Mouse (Mus musculus) ES-E14 (cell line): Measurements from ENCODE around the gene Cpz.

Experiments
- HCFC1 ChIP-seq: IDR thresholded peaks from 2 replicates; pipeline ENCODE4 v1.6.1; 2012; ENCODE audit warnings: low read length, inconsistent platforms, borderline replicate concordance; ENCODE audit not compliant: insufficient read depth
- ZC3H11A ChIP-seq: IDR thresholded peaks from 2 replicates; pipeline ENCODE4 v1.6.1; 2012; ENCODE audit warnings: low read depth, mild to moderate bottlenecking, inconsistent platforms, low read length, borderline replicate concordance

DNA sequence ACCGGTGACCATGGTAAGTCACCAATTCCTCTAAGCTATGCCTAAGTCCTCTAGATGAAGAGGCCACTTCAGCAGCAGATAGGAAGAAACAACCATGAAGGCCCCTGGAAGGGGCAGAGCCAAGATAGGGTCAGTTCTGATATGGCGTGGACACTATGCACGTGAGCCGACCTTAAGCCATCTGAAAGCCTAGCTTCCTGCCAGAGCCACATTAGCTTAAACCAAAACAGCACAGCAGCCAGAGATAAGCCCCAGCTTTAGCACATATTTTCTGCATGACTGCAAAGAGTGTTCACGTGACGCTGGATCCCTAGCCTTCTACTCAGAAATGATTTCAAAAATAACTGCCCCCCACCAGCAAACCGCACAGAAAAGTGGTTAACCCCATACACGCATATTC lies 33.9 kb upstream of the Cpz start:
- no peak for TF ChIP-seq HCFC1
- TF ChIP-seq ZC3H11A = no peak
